Mouse (Mus musculus) limb, embryonic 15.5 days (tissue): ENCODE measurements around the gene Shmt2. TPM values are rescaled to one million over a fixed set of nuclear protein-coding genes. Genes with fewer than 3 reads are reported as not detected.

Experiments
- ATAC-seq: fragments of 200-750 bp; cut with Nextera tagmentation; 2 replicates; pipeline ENCODE4 v1.8.0; 2017; ENCODE audit warnings: low read depth, moderate TSS enrichment; ENCODE audit not compliant: insufficient number of reproducible peaks, low FRiP score, low TSS enrichment
- H3K27ac ChIP-seq: fragments of 300-500 bp; sonication (generic); 2 replicates; pipeline ENCODE4 v1.5.1; 2015; ENCODE audit warnings: moderate library complexity, mild to moderate bottlenecking, inconsistent platforms
- H3K27me3 ChIP-seq: fragments of 300-500 bp; sonication (generic); 2 replicates; pipeline ENCODE4 v1.6.1; 2015; ENCODE audit warnings: inconsistent platforms
- H3K36me3 ChIP-seq: fragments of 300-500 bp; sonication (generic); 2 replicates; pipeline ENCODE4 v1.6.1; 2015; ENCODE audit warnings: inconsistent platforms
- H3K4me1 ChIP-seq: fragments of 300-500 bp; sonication (generic); 2 replicates; pipeline ENCODE4 v1.6.1; 2015; ENCODE audit warnings: inconsistent platforms
- H3K4me2 ChIP-seq: fragments of 300-500 bp; sonication (generic); 2 replicates; pipeline ENCODE4 v1.6.1; 2015; ENCODE audit warnings: mild to moderate bottlenecking, inconsistent platforms
- H3K4me3 ChIP-seq: fragments of 300-500 bp; sonication (generic); 2 replicates; pipeline ENCODE4 v1.5.1; 2015; ENCODE audit warnings: mild to moderate bottlenecking, inconsistent platforms
- H3K9ac ChIP-seq: fragments of 300-500 bp; sonication (generic); 2 replicates; pipeline ENCODE4 v1.6.1; 2015; ENCODE audit warnings: inconsistent platforms
- H3K9me3 ChIP-seq: fragments of 300-500 bp; sonication (generic); 2 replicates; pipeline ENCODE4 v1.6.1; 2016; ENCODE audit warnings: inconsistent platforms
- WGBS: fragments of 180-500 bp; shearing (Covaris S2); methylation state at CpG from one replicate; pipeline ENCODE4 v1.1.7; 2015; 5-methylcytosine and 5-hydroxymethylcytosine counted together
- polyA plus RNA-seq: library from polyadenylated mRNA; unstranded; fragments of >200 nt; fragmentation: Nextera tagmentation; extraction: Ambion mirVana; gene quantifications from 2 replicates; pipeline ENCODE4 v1.2.1, GENCODE M21; 2015

Shmt2 gene
- polyA plus RNA-seq, 1 experiment from 2014 or later, result 112 TPM

GRCm38 (mm10) chr10:127480833-127481813 is 41.1 kb downstream of the Shmt2 start:
- no peaks in the 10 kb centered on the region for H3K4me1 ChIP-seq
- WGBS, result 86% methylated on average over 19 of the region's 19 CpGs
- no peak overlapping the region for H3K9ac ChIP-seq
- H3K27ac ChIP-seq, result no peak overlapping the region
- ATAC-seq, result no peak
- no peak overlapping the region for H3K4me3 ChIP-seq
- H3K9me3 ChIP-seq, result no peaks in the 10 kb centered on the region
- no peaks in the 10 kb centered on the region for H3K27me3 ChIP-seq
- H3K36me3 ChIP-seq, result peaks cover 74% of the 10 kb centered on the region
- no peak overlapping the region for H3K4me2 ChIP-seq

- no peaks in the 10 kb centered on the region for H3K9me3 ChIP-seq
- peaks cover 69% of the 10 kb centered on the region for H3K36me3 ChIP-seq
- no peak for ATAC-seq
Measured at GRCm38 (mm10) chr10:127479131-127479530, 43.1 kb downstream of the Shmt2 start.

GRCm38 (mm10) chr10:127477301-127477700 is 44.9 kb downstream of the Shmt2 start:
- Histone ChIP-seq H3K4me2 (no peak overlapping the region), H3K4me1 (no peaks in the 10 kb centered on the region), H3K27ac (no peak overlapping the region), H3K4me3 (no peak overlapping the region), H3K27me3 (no peaks in the 10 kb centered on the region), H3K9ac (no peak overlapping the region), H3K9me3 (no peaks in the 10 kb centered on the region), H3K36me3 (peaks cover 70% of the 10 kb centered on the region)
- no peak for ATAC-seq
- WGBS, result 80% methylated on average over 7 of the region's 7 CpGs

More at GRCm38 (mm10) chr10:127479131-127479530, 43.1 kb downstream of the Shmt2 start:
- no peaks in the 10 kb centered on the region for H3K4me1 ChIP-seq
- no peak overlapping the region for H3K4me3 ChIP-seq
- no peaks in the 10 kb centered on the region for H3K27me3 ChIP-seq
- no peak overlapping the region for H3K9ac ChIP-seq
- WGBS, result 91% methylated on average over 4 of the region's 4 CpGs
- H3K4me2 ChIP-seq, result no peak overlapping the region
- H3K27ac ChIP-seq, result no peak overlapping the region

DNA sequence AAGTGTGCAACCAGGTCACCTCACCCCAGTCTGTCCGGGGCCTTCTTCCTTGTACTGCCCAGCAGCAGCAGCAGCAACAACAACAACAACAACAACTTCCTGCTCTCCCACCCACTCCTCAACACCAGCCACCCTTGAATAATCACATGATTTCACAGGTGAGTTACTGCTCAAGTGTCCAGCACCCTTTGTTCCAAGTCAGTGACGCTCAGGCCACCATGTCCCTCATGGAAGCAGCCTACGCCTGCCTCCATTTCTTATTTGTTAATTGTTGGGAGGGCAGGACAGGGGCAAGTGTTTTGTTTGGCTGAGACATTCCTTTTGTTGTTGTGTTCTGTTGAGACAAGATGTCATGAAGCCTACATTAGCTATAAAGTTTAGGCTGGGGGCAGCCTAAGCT is 45.7 kb downstream of the Shmt2 start:
- H3K9ac ChIP-seq, result no peak overlapping the region
- H3K9me3 ChIP-seq, result no peaks in the 10 kb centered on the region
- 0 out of 2 replicates have a peak, but pooled peaks cover 2% of the 10 kb centered on the region for H3K4me1 ChIP-seq
- WGBS, result 86% methylated on average over 3 of the region's 3 CpGs
- H3K4me3 ChIP-seq, result no peak overlapping the region
- no peaks in the 10 kb centered on the region for H3K27me3 ChIP-seq
- no peak overlapping the region for H3K4me2 ChIP-seq
- H3K27ac ChIP-seq, result no peak overlapping the region
- no peak for ATAC-seq
- peaks cover 67% of the 10 kb centered on the region for H3K36me3 ChIP-seq

DNA sequence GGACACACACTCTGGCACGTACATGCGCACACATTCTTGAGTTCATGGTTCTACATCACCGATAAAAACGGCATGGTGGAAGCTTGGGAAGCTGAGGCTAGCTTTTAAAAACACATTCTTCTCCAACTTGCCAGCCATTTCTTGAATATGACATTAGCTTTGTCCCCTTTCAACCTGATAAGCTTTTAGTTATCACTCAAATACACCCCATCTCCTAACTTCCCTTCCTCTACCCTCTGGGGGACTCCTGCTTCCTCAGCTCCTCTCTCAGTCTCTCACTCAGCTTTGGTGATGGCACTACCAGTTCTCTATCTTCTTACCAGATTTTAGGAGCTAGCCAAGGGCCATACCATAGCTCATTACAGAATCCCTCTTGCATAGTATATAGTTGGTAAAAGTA is 47.1 kb downstream of the Shmt2 start:
- WGBS, result 93% methylated on average over 4 of the region's 4 CpGs
- Histone ChIP-seq H3K9me3 (no peaks in the 10 kb centered on the region), H3K4me3 (no peak overlapping the region), H3K27ac (no peak overlapping the region), H3K4me1 (peaks cover 5% of the 10 kb centered on the region; the same call in 1 of the 2 replicates), H3K36me3 (peaks cover 58% of the 10 kb centered on the region), H3K9ac (no peak overlapping the region), H3K4me2 (no peak overlapping the region), H3K27me3 (no peaks in the 10 kb centered on the region)
- ATAC-seq, result no peak

DNA sequence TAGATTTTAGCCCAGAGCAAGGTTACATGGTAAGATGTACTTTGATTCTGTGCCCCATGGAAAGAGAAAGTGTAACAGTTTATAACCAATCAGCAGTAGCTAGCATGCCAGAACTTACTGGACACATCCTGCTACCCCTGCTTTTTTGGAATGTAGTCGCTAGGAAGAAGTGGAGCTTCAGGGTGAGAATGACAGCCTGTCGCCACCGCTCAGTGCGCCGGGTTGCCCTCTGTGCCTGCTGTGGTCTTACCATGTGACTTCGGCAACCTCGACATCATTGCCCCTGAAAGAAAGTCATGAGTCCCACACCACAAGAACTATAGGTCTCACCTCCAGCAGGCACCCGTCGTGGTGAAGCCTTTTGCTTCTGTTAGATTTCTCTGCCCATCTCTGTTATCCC is 49.5 kb downstream of the Shmt2 start:
- WGBS, result 81% methylated on average over 9 of the region's 9 CpGs
- H3K36me3 ChIP-seq, result peaks cover 73% of the 10 kb centered on the region

GRCm38 (mm10) chr10:127471281-127471988 is 50.8 kb downstream of the Shmt2 start:
- WGBS, result 61% methylated on average over 15 of the region's 15 CpGs
- no peak for ATAC-seq
- H3K4me1 ChIP-seq, result peaks cover 5% of the 10 kb centered on the region; the same call in 1 of the 2 replicates
- H3K4me2 ChIP-seq, result no peak overlapping the region
- H3K9me3 ChIP-seq, result no peaks in the 10 kb centered on the region
- peaks cover 68% of the 10 kb centered on the region for H3K36me3 ChIP-seq
- H3K4me3 ChIP-seq, result no peak overlapping the region
- no peaks in the 10 kb centered on the region for H3K27me3 ChIP-seq
- H3K9ac ChIP-seq, result no peak overlapping the region
- H3K27ac ChIP-seq, result no peak overlapping the region

More for the DNA sequence above, 49.5 kb downstream of the Shmt2 start:
- H3K27me3 ChIP-seq, result no peaks in the 10 kb centered on the region
- H3K27ac ChIP-seq, result no peak overlapping the region
- H3K4me2 ChIP-seq, result no peak overlapping the region
- no peak overlapping the region for H3K9ac ChIP-seq
- H3K4me3 ChIP-seq, result no peak overlapping the region
- H3K4me1 ChIP-seq, result peaks cover 5% of the 10 kb centered on the region; the same call in 1 of the 2 replicates
- H3K9me3 ChIP-seq, result no peaks in the 10 kb centered on the region
- ATAC-seq, result no peak

Other genes with a start within 250 kb of the Shmt2 start
- 14.1 and 16.2 TPM in 2 replicates for gene Mbd6, start 233.4 kb downstream of the Shmt2 start, polyA plus RNA-seq
- 105 and 111 TPM in 2 replicates for gene Mars, start 210.7 kb downstream of the Shmt2 start, polyA plus RNA-seq
- gene Arhgap9, start 200.5 kb downstream of the Shmt2 start, polyA plus RNA-seq, result 5.1 and 5.4 TPM in 2 replicates
- gene Gli1, start 180.5 kb downstream of the Shmt2 start, polyA plus RNA-seq, result 13.4 and 13.7 TPM in 2 replicates
- gene Inhbe, start 168.0 kb downstream of the Shmt2 start, polyA plus RNA-seq, result 0.03 TPM in 1 of 2 replicates, not detected in the other
- not detected in 2 replicates for gene Inhbc, start 152.0 kb downstream of the Shmt2 start, polyA plus RNA-seq
- gene R3hdm2, start 142.1 kb downstream of the Shmt2 start, polyA plus RNA-seq, result 33.1 and 34.9 TPM in 2 replicates
- gene Stac3, start 20.8 kb downstream of the Shmt2 start, polyA plus RNA-seq, result 17.2 and 38.7 TPM in 2 replicates
- gene Ndufa4l2, start 7.5 kb downstream of the Shmt2 start, polyA plus RNA-seq, result 328 and 370 TPM in 2 replicates
- 21.7 and 25.1 TPM in 2 replicates for gene Nxph4, start 12.1 kb upstream of the Shmt2 start, polyA plus RNA-seq
- 146 and 148 TPM in 2 replicates for gene Lrp1, start 98.7 kb upstream of the Shmt2 start, polyA plus RNA-seq
- gene Stat6, start 120.5 kb upstream of the Shmt2 start, polyA plus RNA-seq, result 36.7 and 38.9 TPM in 2 replicates
- gene Nemp1, start 144.5 kb upstream of the Shmt2 start, polyA plus RNA-seq, result 8.3 and 8.5 TPM in 2 replicates
- 23.7 and 24.4 TPM in 2 replicates for gene Nab2, start 146.1 kb upstream of the Shmt2 start, polyA plus RNA-seq
- 0.24 and 0.37 TPM in 2 replicates for gene Myo1a, start 182.7 kb upstream of the Shmt2 start, polyA plus RNA-seq
- gene Tac2, start 202.0 kb upstream of the Shmt2 start, polyA plus RNA-seq, result 0.31 and 0.53 TPM in 2 replicates
- gene Zbtb39, start 217.1 kb upstream of the Shmt2 start, polyA plus RNA-seq, result 2.4 and 2.8 TPM in 2 replicates
- 1.4 and 1.6 TPM in 2 replicates for gene Gpr182, start 229.3 kb upstream of the Shmt2 start, polyA plus RNA-seq
- gene Rdh1, start 237.3 kb upstream of the Shmt2 start, polyA plus RNA-seq, result 0.64 and 0.71 TPM in 2 replicates
- 2.6 and 3.8 TPM in 2 replicates for gene Rdh16f1, start 237.3 kb upstream of the Shmt2 start, polyA plus RNA-seq